Mouse (Mus musculus) frontal cortex, adult 2 months (tissue): ENCODE results near the gene Kat2b. TPM values are rescaled to one million over a fixed set of nuclear protein-coding genes. Genes with fewer than 3 reads are reported as not detected.
"Not testable (repeated sequence)": the region's sequence is repeated elsewhere in the genome, so short reads cannot be mapped to it uniquely, and the experiment has no call there.

ENCODE experiments used
- DNase-seq, 2 experiments: peaks; one replicate each; pipeline ENCODE4 v3.0.0; 2022; ENCODE audit warnings: low spot score in 1 of 2; ENCODE audit errors: extremely low spot score in 1 of 2
- polyA plus RNA-seq: library from polyadenylated mRNA; depleted of rRNA; stranded (reverse); fragments of >200 nt; gene quantifications from 2 replicates; pipeline ENCODE4 v1.2.3, GENCODE M21; 2012

Gene Kat2b
- polyA plus RNA-seq, 1 experiment = 15.2 TPM

DNA sequence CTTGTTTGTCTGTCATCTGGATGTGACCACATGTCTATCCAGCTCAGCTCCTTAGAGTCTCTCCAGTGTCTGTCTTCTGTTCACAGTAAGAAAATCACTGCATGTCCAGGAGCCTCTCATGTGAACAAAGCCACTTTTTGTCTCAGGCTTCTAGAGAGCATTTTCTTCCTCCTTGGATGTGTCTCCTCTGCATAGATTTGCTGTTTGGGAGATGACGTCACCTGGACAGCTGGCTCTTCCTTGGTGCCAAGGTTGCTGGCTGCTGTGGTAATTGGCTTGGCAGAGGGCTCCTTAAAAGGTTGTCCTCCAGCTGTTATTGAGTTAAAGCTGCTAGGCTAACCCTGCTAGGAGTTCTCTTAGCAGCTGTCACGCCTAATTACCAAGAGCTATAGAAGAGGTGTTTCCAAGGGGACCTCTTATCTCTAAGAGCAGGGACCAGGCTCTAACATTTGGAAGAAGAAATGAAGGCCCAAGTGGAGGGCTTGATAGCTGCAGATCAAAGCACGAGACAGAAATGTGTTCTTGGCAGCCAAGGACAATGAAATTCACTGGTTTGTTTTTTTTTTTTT, 29.7 kb downstream of the Kat2b start:
- peak in 1 of 2 experiments; percentile 53 for DNase-seq

DNA sequence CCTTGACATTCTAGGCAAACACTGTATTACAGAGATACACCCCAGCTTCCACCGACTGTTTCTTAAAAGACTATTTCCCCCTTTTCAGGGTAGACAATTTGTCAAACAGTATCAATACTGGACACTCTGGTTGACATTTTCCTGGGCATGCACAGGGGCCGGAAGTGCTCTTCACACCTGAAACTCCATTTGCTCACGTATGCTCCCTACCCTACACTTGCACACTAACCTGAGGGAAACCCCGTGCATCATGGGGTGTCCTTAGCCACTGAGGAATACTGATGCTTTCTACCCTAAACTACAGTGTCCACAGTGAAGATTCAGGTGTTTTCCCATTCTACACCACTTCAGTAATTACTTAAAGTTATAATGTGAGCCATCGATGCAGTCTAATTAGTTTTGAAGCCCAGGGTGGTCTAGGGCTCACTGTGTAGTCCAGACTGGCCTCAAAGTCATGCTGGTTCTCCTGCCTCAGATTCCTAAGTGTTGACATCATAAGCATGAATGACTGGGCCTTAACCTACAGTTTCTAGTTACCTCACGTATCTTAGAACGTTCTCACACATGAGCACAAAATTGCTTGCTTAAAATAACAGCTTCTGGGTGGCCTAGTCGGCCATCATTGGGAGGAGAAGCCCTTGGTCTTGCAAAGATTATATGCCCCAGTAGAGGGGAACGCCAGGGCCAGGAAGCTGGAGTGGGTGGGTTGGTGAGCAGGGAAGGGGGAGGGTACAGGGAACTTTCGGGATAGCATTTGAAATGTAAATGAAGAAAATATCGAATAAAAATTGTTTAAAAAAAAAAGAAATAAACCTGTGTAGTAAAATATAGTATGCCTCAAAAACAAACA, 30.5 kb downstream of the Kat2b start:
- DNase-seq = no peak

DNA sequence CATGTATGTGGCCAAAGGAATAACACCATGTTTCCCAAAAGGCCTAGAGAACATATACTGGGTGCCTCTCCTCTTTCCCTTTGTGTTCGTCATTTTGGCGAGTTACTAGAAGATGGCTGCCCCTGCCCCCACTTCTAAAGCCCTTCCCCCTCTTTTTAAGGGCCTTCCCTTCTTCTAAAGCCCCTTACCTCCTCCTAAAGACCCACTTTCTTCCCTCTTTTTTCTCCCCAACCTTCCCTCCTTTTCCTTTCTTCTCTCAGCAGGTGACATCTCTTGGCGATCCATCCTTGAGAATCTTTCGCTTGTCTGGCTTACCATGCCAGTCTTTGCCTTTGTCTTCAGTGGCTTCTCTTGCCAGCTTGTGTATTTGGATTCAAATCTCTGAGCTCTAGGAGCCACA, 31.9 kb downstream of the Kat2b start:
- no peak for DNase-seq

DNA sequence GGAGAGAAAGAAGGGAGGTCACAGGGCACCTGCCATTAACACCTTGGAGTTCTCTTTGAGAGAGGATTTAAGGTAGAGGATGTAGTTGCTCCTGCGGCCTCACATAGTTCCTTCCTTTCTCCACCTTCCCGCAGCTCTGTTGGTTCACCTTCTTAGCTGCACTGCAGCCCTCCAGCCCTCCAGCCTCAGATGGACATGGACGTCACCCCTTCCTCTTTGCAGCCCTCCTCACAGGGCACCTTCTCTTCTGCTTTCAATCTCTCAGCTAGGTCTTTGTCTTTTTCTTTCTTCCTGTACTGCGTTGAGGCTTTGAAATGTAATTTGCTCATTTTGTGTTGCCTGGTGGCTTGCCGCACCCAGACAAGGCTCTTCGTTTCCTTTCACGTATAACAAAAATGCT, 36.6 kb downstream of the Kat2b start:
- DNase-seq = not testable (repeated sequence)

DNA sequence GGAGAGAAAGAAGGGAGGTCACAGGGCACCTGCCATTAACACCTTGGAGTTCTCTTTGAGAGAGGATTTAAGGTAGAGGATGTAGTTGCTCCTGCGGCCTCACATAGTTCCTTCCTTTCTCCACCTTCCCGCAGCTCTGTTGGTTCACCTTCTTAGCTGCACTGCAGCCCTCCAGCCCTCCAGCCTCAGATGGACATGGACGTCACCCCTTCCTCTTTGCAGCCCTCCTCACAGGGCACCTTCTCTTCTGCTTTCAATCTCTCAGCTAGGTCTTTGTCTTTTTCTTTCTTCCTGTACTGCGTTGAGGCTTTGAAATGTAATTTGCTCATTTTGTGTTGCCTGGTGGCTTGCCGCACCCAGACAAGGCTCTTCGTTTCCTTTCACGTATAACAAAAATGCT, 39.4 kb downstream of the Kat2b start:
- DNase-seq = not testable (repeated sequence)

DNA sequence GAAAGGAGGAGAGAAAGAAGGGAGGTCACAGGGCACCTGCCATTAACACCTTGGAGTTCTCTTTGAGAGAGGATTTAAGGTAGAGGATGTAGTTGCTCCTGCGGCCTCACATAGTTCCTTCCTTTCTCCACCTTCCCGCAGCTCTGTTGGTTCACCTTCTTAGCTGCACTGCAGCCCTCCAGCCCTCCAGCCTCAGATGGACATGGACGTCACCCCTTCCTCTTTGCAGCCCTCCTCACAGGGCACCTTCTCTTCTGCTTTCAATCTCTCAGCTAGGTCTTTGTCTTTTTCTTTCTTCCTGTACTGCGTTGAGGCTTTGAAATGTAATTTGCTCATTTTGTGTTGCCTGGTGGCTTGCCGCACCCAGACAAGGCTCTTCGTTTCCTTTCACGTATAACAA, 42.3 kb downstream of the Kat2b start:
- not testable (repeated sequence) for DNase-seq

DNA sequence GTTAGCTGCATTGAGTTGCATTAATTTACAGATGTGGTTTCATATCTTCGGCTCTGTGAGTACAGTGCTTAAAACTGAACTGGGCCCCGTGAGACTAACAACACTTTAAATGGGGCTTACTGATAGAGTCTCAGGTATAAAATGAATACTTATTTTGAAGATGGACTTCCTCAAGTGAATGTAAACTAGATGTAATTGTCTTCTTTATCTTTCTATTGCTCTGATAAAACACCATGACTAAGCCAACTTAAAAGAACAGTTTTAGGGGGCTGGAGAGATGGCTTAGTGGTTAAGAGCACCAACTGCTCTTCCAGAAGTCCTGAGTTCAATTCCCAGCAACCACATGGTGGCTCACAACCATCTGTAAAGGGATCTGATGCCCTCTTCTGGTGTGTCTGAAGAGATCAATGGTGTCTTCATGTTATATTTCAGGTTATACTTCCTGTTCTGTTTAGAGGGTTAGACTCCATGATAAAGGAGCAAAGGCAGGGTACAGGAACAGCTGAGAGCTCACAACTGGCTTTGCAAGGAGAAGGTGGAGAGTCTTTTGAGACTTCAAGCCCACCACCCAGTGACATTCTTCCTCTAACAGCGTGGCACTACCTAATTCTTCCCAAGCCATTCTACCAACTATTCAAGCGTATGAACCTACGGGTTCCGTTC, 50.8 kb downstream of the Kat2b start:
- no peak for DNase-seq

DNA sequence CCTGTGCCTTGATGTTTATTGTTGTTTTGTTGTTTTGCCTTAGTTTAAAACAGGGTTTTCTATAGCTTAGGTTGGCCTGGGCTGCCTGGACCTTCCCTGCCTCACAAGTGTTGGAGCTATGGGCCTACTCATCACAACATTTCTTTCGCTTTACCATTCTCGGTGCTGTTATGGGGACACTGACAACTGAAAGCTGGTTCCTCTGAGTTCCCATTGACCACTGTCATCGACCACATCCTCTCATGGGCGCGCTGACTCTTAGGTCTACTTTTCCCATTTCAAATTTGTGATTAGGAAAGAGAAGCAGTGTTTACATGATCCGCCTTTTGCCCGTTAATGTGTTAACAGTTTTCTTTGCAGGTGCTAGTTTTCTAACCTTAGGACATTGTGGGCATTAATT, 51.7 kb downstream of the Kat2b start:
- no peak for DNase-seq

DNA sequence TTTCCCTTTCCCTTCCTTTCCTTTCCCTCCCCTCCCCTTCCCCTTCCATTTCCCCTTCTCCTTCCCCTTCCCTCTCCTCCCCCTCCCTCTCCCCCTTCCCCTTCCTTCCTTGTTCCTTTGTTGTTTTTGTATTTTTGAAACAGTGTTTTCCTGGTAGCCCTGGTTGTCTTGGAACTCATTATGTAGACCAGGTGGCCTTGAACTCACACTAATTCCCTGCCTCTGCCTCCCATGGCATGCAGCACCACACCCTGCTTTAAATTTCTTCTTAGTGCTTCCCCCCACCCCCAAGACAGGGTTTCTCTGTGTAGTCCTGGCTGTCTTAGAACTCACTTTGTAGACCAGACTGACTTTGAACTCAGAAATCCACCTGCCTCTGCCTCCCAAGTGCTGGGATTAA, 52.7 kb downstream of the Kat2b start:
- DNase-seq = no peak

DNA sequence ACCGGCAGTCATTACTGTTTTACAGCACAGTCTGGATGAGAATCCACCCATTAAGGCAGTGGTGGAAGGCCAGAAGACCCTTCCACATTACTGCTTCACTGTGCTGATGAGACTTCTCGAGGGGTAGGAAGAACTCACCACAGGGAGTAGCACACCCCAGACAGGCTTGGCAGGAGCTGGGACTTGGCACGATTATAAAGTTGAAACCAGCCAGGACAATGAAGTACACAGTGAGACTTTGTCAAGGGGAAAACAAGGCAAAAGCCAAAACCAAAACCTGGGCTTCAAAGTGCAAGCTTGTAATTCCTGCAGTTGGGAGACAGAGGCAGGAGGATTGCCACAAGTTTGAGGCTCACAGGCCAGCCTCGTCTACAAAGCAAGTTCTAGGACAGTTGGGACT, 54.0 kb downstream of the Kat2b start:
- DNase-seq = no peak

DNA sequence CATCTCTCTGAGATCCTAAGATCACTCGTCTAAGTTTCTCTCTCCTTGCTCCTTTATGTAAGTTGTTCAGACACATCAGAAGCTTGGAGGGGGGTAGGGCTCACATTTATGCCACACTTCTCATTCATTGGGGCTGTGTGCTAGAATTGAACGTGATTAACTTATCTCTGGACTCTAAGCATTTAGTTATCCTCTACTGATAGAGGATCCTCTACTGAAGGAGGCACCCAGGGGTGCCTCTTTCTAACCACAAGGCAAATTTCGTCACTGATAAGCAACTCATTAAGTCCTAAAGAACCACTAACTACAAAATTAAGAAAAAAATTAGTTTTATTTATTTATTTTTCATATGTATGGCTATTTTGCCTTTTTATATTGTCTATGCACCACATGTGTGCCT, 55.5 kb downstream of the Kat2b start:
- DNase-seq = no peak

DNA sequence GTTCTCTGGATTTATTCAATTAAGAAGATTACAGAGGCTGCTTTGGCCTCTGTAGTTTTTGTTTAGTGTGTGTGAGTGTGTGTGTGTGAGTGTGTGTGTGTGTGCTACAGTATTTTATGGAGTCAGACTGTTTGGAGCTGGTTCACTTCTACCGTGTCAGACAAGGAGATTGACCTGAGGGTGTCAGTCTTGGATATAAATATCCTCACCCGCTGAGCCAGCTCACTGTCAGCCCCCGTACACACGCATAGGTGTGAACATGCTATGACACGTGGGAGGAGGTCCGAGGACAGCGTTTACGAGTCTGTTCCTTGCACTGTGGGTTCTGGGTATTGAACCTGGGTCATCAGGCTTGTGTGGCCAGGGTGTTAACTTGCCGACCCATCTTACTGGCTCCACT, 57.1 kb downstream of the Kat2b start:
- no peak for DNase-seq

DNA sequence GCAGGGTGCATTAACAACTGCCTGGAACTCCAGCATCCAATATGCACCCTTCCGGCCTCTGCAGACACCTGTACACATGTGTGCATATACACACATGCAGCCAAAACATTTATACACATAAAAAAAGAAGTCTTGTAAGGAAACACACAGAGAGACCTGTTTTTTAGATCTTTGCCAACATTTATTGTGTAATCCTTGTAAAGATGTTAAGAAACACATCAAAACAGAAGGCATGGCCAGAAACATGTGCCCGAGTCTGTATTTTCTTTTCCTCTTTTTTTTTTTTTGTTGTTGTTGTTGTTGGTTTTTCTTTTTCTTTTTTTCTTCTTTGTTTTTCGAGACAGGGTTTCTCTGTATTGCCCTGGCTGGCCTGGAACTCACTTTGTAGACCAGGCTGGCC, 59.5 kb downstream of the Kat2b start:
- DNase-seq = no peak

DNA sequence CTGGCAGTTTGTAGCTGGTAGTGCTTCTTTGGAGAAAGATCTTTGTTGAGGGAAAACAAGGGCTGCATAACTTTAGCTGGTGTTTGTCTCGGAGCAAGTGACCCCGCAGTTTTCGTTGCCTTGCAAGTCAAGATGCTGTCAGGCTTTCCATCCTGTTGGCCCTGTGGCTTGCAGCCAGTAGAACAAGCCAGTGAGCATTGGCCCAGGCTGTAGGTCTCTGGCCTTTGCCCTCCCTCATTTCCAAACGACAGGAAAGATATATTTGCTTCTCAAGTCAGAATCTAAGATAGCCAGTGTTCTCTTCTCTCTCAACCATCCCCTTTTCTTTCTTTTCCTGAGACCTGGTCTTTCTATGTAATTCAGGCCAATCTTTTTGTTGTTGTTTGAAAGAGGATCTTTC, 60.8 kb downstream of the Kat2b start:
- DNase-seq = no peak

DNA sequence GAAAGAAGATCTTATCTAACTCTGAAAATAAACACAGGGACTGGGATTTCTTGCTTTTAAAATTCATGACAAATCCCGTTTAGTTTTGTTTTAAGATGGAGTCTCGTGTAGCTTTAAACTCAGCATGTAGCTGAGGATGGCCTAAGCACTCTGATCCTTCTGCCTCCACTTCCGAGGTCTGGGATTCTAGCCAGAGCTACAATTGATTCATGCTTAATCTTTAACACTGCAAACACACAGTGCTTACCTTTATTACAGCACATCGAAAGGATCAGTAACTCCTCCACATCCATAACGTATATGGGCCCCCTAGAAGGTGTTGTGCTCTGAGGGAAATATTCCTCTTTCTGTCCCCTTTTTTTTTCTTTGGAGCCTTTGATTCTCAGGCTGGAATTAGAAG, 61.5 kb downstream of the Kat2b start:
- no peak for DNase-seq

DNA sequence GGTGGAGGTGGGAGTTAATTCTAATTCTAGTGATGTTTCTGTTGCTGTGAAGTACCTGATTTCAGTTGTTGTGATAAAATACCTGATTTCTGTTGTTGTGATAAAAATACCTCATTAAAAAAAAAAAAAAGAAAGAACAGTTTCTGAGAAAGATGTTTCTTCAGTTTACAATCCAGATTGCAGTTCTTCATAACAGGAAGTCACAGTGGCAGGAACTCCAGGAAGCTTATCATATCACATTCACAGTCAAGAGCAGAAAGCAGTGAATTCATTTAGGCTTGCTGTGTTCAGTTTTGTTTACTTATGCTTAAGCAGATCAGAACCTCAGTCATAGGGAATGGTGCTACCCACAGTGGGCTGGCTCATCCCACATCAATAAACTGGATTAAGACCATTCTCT, 64.7 kb downstream of the Kat2b start:
- no peak for DNase-seq

DNA sequence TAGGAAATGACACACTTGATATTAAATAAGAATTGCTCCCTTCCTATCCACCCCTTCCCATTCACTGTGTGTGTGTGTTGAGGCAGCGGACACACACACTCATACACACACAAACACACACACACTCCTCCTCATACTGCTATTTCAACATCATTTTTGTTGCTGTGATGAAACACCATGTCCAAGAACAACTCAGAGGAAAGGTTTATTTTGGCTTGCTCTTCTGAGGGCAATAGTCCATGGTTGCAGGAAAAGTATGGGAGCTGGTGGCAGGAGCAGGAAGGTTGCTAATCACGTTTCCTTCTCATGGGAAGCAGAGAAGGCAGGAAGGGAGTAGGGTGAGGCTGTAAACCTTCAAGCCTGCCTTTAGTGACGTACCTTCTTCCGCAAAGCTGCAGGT, 76.7 kb downstream of the Kat2b start:
- DNase-seq = no peak

DNA sequence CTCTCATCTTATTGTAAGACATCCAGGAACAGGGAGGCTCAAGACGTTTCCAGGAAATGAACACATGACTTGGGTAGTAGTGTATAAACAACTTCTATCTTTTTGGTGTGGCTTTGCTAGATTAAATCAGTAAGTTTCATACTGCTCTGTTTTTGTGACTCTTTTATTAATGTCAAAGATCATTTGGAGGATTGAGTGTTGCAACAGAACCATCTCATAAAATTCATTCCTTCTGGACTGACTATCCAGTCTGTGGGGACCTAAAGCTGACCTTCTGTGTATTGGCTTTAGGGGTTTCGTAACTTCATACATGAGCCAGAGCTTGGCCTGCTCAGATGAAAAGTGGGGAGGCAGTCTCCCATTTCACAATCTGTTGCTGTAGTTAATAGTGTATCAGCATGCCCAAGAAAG, 83.6 kb downstream of the Kat2b start:
- DNase-seq = no peak

DNA sequence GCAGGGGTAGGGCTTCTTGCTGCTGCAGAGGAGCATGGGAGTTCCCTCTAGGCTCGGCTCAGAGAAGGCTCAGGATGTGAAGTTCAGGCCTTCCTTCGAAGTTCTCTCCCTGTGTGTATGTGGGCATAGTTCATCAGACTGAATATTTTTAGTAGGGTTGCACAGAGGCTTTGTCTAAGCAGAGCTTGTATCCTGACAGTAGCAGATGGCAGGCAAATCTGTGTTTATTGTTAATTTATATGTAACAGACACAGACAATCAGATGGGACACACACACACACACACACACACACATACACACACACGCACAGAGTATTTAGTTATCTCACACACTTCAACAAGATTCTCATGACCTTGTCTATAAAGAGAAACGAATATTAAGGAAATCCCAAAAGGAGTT, 87.9 kb downstream of the Kat2b start:
- DNase-seq = no peak

DNA sequence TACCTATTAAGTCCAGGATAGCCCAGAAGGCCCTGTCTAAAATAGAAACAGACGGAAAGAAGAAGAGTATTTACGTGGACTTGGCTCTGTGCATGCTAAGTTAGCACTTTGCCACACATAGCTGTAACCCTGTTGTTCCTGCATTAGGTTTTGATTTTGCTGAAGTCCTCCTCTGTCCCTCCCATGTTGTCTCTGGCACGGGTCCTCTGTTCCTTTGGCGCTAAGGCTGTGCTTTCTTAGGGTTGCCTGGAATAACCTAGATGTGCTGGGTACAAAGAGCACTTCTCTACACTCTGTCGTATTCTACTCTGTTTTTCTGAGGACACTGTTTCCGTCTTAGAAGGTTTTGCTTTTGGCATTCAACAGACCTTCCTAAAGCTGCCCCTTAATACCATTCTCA, 88.4 kb downstream of the Kat2b start:
- no peak for DNase-seq

DNA sequence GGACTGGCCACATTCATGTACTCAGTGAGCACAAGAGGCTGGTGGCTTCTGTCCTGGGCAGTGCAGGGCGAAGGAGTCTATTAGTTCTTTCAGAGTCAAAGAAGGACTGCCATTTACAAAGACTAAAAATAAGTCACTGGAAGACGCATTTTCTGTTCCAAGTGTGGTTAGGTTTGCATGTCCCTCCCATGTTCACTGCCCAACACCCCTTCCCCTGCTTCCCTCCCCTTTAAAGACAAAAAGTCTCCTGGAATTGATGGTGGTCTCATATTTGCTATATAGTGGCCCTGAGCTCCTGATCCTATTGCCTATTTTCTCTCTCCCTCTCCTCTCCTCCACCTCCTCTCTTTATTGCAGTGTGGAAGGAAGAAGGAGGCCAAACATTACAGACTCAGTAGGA, 89.3 kb downstream of the Kat2b start:
- no peak for DNase-seq

DNA sequence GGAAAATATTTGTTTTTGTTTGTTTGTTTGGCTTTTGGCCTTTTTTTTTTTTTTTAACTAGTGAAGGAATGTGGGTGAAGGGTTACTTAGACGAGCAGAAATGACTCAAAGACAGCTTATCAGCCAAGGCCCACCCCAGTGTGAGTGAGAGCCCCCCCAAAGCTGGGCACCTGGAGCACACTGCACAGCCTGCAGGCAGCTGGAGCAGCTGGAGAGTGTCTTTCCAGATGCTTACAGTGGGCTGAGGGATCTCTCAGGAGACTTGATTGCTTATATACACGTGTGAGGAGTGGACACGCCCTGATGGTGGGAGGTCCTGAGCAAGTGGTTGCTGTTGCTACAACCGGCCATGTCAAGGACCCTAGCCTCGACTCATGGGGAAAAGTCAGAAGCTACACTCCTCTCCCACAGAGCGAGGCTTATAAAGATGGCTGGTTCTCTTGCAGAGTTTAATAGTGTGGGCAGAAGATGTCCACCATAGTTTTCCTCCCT, 89.8 kb downstream of the Kat2b start:
- DNase-seq = no peak
